Mouse (Mus musculus) MEL (cell line): ENCODE results near the gene Flt3l. TPM values are rescaled to one million over a fixed set of nuclear protein-coding genes. Genes with fewer than 3 reads are reported as not detected.

ENCODE experiments used
- DNase-seq: peaks from one replicate; pipeline ENCODE4 v3.0.0; 2011; ENCODE audit warnings: low read depth, low spot score
- H3K27ac ChIP-seq: 2 replicates; pipeline ENCODE4 v1.5.1; 2012; ENCODE audit warnings: low read depth, mild to moderate bottlenecking, control low read depth, low read length, moderate library complexity; ENCODE audit not compliant: control insufficient read depth
- H3K27me3 ChIP-seq, 2 experiments: fragments of 150-350 bp in 1 of 2; sonication (generic) in 1 of 2; 2 replicates each; pipeline ENCODE4 v1.6.1; 2012; ENCODE audit warnings: low read length in 2 of 2, mild to moderate bottlenecking in 2 of 2, improper control_type of control experiment in 1 of 2, moderate library complexity in 1 of 2; ENCODE audit not compliant: insufficient read depth in 2 of 2, control insufficient read depth in 1 of 2
- H3K36me3 ChIP-seq, 2 experiments: 2 replicates each; pipeline ENCODE4 v1.6.1; 2012 to 2014; ENCODE audit warnings: low read length in 2 of 2, improper control_type of control experiment in 1 of 2, inconsistent platforms in 1 of 2, mild to moderate bottlenecking in 1 of 2; ENCODE audit not compliant: insufficient read depth in 2 of 2, control insufficient read depth in 1 of 2
- H3K4me1 ChIP-seq, 2 experiments: fragments of 150-350 bp in 1 of 2; sonication (generic) in 1 of 2; 2 replicates each; pipeline ENCODE4 v1.6.1; 2012; ENCODE audit warnings: low read length in 2 of 2, improper control_type of control experiment in 1 of 2, mild to moderate bottlenecking in 1 of 2; ENCODE audit not compliant: insufficient read depth in 2 of 2, control insufficient read depth in 1 of 2
- H3K4me3 ChIP-seq, 2 experiments: fragments of 150-350 bp in 1 of 2; sonication (generic) in 1 of 2; 2 replicates each; pipeline ENCODE4 v1.5.1; 2012; ENCODE audit warnings: low read depth in 2 of 2, low read length in 2 of 2, mild to moderate bottlenecking in 2 of 2, moderate library complexity in 2 of 2, control low read depth in 1 of 2, improper control_type of control experiment in 1 of 2; ENCODE audit not compliant: control insufficient read depth in 1 of 2, insufficient read depth in 1 of 2
- H3K79me2 ChIP-seq: 2 replicates; pipeline ENCODE4 v1.6.1; 2012; ENCODE audit warnings: mild to moderate bottlenecking, low read length, moderate library complexity; ENCODE audit not compliant: control insufficient read depth, poor library complexity, insufficient read depth
- H3K9ac ChIP-seq: 2 replicates; pipeline ENCODE4 v1.6.1; 2012; ENCODE audit warnings: low read depth, mild to moderate bottlenecking, control low read depth, low read length, moderate library complexity; ENCODE audit not compliant: control insufficient read depth, poor library complexity, severe bottlenecking
- H3K9me3 ChIP-seq: fragments of 150-350 bp; sonication (generic); replicated peaks from 2 replicates; pipeline ENCODE4 v1.6.1; 2012; ENCODE audit warnings: mild to moderate bottlenecking, low read length, improper control_type of control experiment, moderate library complexity; ENCODE audit not compliant: insufficient read depth
- CHD2 ChIP-seq: IDR thresholded peaks from 2 replicates; pipeline ENCODE4 v1.6.1; 2011; ENCODE audit warnings: low read length, improper control_type of control experiment
- CTCF ChIP-seq, 3 experiments: IDR thresholded peaks in 2 of 3; conservative IDR thresholded peaks in 1 of 3; 2 replicates each; pipeline ENCODE4 v1.5.1; 2011 to 2012; ENCODE audit warnings: low read length in 3 of 3, low read depth in 2 of 3, mild to moderate bottlenecking in 2 of 3, improper control_type of control experiment in 1 of 3, inconsistent platforms in 1 of 3, mixed read lengths in 1 of 3, moderate library complexity in 1 of 3; ENCODE audit not compliant: control insufficient read depth in 1 of 3, insufficient read depth in 1 of 3, poor library complexity in 1 of 3, severe bottlenecking in 1 of 3
- ELF1 ChIP-seq: IDR thresholded peaks from 2 replicates; pipeline ENCODE4 v1.6.1; 2014; ENCODE audit warnings: low read depth, mild to moderate bottlenecking, inconsistent platforms, low read length, improper control_type of control experiment, moderate library complexity
- ETS1 ChIP-seq: IDR thresholded peaks from 2 replicates; pipeline ENCODE4 v1.6.1; 2012; ENCODE audit warnings: low read depth, mild to moderate bottlenecking, inconsistent platforms, low read length, improper control_type of control experiment, moderate library complexity
- GABPA ChIP-seq: IDR thresholded peaks from 2 replicates; pipeline ENCODE4 v1.6.1; 2012; ENCODE audit warnings: low read depth, mild to moderate bottlenecking, inconsistent platforms, low read length, improper control_type of control experiment, moderate library complexity
- GATA1 ChIP-seq: IDR thresholded peaks from 2 replicates; pipeline ENCODE4 v1.6.1; 2011; ENCODE audit warnings: low read depth, low read length, improper control_type of control experiment
- KAT2A ChIP-seq: conservative IDR thresholded peaks from 2 replicates; pipeline ENCODE4 v1.6.1; 2012; ENCODE audit warnings: low read depth, low read length, improper control_type of control experiment, inconsistent platforms
- MAFK ChIP-seq: IDR thresholded peaks from 2 replicates; pipeline ENCODE4 v1.6.1; 2011; ENCODE audit warnings: low read depth, mild to moderate bottlenecking, low read length, improper control_type of control experiment, borderline replicate concordance
- MXI1 ChIP-seq: IDR thresholded peaks from 2 replicates; pipeline ENCODE4 v1.6.1; 2011; ENCODE audit warnings: mild to moderate bottlenecking, low read depth, low read length, improper control_type of control experiment
- MYC ChIP-seq: IDR thresholded peaks from 2 replicates; pipeline ENCODE4 v1.6.1; 2011; ENCODE audit warnings: low read depth, mild to moderate bottlenecking, low read length, improper control_type of control experiment, moderate library complexity
- NELFE ChIP-seq: IDR thresholded peaks from 2 replicates; pipeline ENCODE4 v1.6.1; 2011; ENCODE audit warnings: low read depth, low read length, improper control_type of control experiment
- NRF1 ChIP-seq: IDR thresholded peaks from 2 replicates; pipeline ENCODE4 v1.6.1; 2014; ENCODE audit warnings: low read depth, mild to moderate bottlenecking, inconsistent platforms, low read length, improper control_type of control experiment, moderate library complexity; ENCODE audit not compliant: poor library complexity, insufficient read depth, severe bottlenecking
- POLR2A ChIP-seq, 2 experiments: IDR thresholded peaks; 2 replicates each; pipeline ENCODE4 v1.6.1; 2011 to 2012; ENCODE audit warnings: low read length in 2 of 2, mild to moderate bottlenecking in 2 of 2, control low read depth in 1 of 2, improper control_type of control experiment in 1 of 2, low read depth in 1 of 2, moderate library complexity in 1 of 2; ENCODE audit not compliant: control insufficient read depth in 1 of 2, insufficient read depth in 1 of 2, poor library complexity in 1 of 2
- POLR2AphosphoS2 ChIP-seq: IDR thresholded peaks from 2 replicates; pipeline ENCODE4 v1.6.1; 2011; ENCODE audit warnings: low read length, improper control_type of control experiment
- POLR2AphosphoS5 ChIP-seq: IDR thresholded peaks from 2 replicates; pipeline ENCODE4 v1.6.1; 2012; ENCODE audit warnings: low read depth, borderline replicate concordance, mild to moderate bottlenecking, inconsistent platforms, low read length, moderate library complexity, mixed read lengths
- RAD21 ChIP-seq: IDR thresholded peaks from 2 replicates; pipeline ENCODE4 v1.6.1; 2011; ENCODE audit warnings: mild to moderate bottlenecking, low read depth, low read length, improper control_type of control experiment
- SMC3 ChIP-seq: IDR thresholded peaks from 2 replicates; pipeline ENCODE4 v1.6.1; 2011; ENCODE audit warnings: low read depth, low read length, improper control_type of control experiment
- TAL1 ChIP-seq: IDR thresholded peaks from 2 replicates; pipeline ENCODE4 v1.6.1; 2012; ENCODE audit warnings: mild to moderate bottlenecking, inconsistent platforms, low read length, moderate library complexity, mixed read lengths
- TBP ChIP-seq: IDR thresholded peaks from 2 replicates; pipeline ENCODE4 v1.8.0; 2011; ENCODE audit warnings: low read depth, low read length, improper control_type of control experiment
- ZKSCAN1 ChIP-seq: IDR thresholded peaks from 2 replicates; pipeline ENCODE4 v1.6.1; 2012; ENCODE audit warnings: low read depth, mild to moderate bottlenecking, inconsistent platforms, low read length, improper control_type of control experiment, moderate library complexity
- ZMIZ1 ChIP-seq: IDR thresholded peaks from 2 replicates; pipeline ENCODE4 v1.6.1; 2012; ENCODE audit warnings: low read depth, mild to moderate bottlenecking, inconsistent platforms, low read length, improper control_type of control experiment, moderate library complexity
- ZNF384 ChIP-seq: IDR thresholded peaks from 2 replicates; pipeline ENCODE4 v1.6.1; 2012; ENCODE audit warnings: low read depth, mild to moderate bottlenecking, inconsistent platforms, low read length, improper control_type of control experiment
- polyA plus RNA-seq, 2 experiments: library from polyadenylated mRNA; stranded (reverse) in 1 of 2; unstranded in 1 of 2; fragments of >175 nt in 1 of 2; fragments of >200 nt in 1 of 2; gene quantifications; 2 replicates each; pipeline versions ENCODE4 v1.2.1 to v1.2.4; 2012; ENCODE audit warnings: low replicate concordance in 2 of 2, low read depth in 1 of 2; ENCODE audit not compliant: insufficient read length in 2 of 2, insufficient read depth in 1 of 2, missing spikeins in 1 of 2
- total RNA-seq: library from RNA; depleted of rRNA; stranded (reverse); fragments of 300-350 nt; gene quantifications from 2 replicates; pipeline ENCODE4 v1.2.3, GENCODE M21; 2012

Flt3l gene
- total and polyA plus RNA-seq, 3 experiments = 13.0 to 35.4 TPM; not detected in 1

- H3K4me1 ChIP-seq = peaks cover 0 to 4% of the 10 kb centered on the region in 2 experiments; a peak in 1 of 4 replicates
- TF ChIP-seq POLR2AphosphoS5 (no peak), ZMIZ1 (no peak), POLR2A (IDR thresholded peaks at IDR 0.05; ENCODE audit: control insufficient read depth in 1 of 2, insufficient read depth in 1 of 2, low read depth in 1 of 2, low read length in 2 of 2, poor library complexity in 1 of 2) (no peak), NRF1 (no peak), GABPA (no peak), RAD21 (no peak), KAT2A (no peak), NELFE (no peak), ETS1 (no peak), MAFK (no peak), CHD2 (no peak), GATA1 (no peak), CTCF (IDR thresholded peaks at IDR 0.05 in 2 of 3, conservative IDR thresholded peaks at IDR 0.05 in 1 of 3; ENCODE audit: control insufficient read depth in 1 of 3, insufficient read depth in 1 of 3, low read depth in 2 of 3, low read length in 3 of 3, poor library complexity in 1 of 3, severe bottlenecking in 1 of 3) (no peak), TBP (no peak), ELF1 (no peak), MXI1 (no peak), MYC (no peak), ZKSCAN1 (no peak), TAL1 (no peak)
Measured at GRCm38 (mm10) chr7:45082401-45083299, 53.6 kb downstream of the Flt3l start.

GRCm38 (mm10) chr7:45081016-45081415 is 55.2 kb downstream of the Flt3l start:
- TF ChIP-seq ZNF384 (no peak), POLR2AphosphoS2 (no peak), SMC3 (no peak), POLR2AphosphoS5 (no peak)

More at GRCm38 (mm10) chr7:45082401-45083299, 53.6 kb downstream of the Flt3l start:
- Histone ChIP-seq H3K27ac (no peak overlapping the region), H3K9me3 (no peaks in the 10 kb centered on the region), H3K27me3 (no peaks in the 10 kb centered on the region), H3K9ac (no peak overlapping the region), H3K79me2 (no peaks in the 10 kb centered on the region), H3K36me3 (peaks cover 0 to 2% of the 10 kb centered on the region in 2 experiments; a peak in 1 of 4 replicates), H3K4me3 (no peak overlapping the region)
- DNase-seq = no peak

More at GRCm38 (mm10) chr7:45081016-45081415, 55.2 kb downstream of the Flt3l start:
- peaks cover 0 to 4% of the 10 kb centered on the region in 2 experiments; a peak in 1 of 4 replicates for H3K4me1 ChIP-seq
- no peak overlapping the region for H3K27ac ChIP-seq
- peak; percentile 69 for DNase-seq
- no peak overlapping the region for H3K9ac ChIP-seq
- H3K36me3 ChIP-seq = peaks cover 0 to 2% of the 10 kb centered on the region in 2 experiments; a peak in 1 of 4 replicates
- no peaks in the 10 kb centered on the region for H3K27me3 ChIP-seq
- no peak overlapping the region for H3K4me3 ChIP-seq
- H3K9me3 ChIP-seq = no peaks in the 10 kb centered on the region
- H3K79me2 ChIP-seq = no peaks in the 10 kb centered on the region
